Mouse (Mus musculus) liver, adult (tissue): ENCODE measurements around the gene Padi6.

Source experiments
- GATA4 ChIP-seq: IDR thresholded peaks from 2 replicates; pipeline ENCODE4 v1.6.1; 2014; ENCODE audit warnings: mild to moderate bottlenecking, low read length; ENCODE audit not compliant: insufficient replicate concordance

Gene Padi6

GRCm38 (mm10) chr4:140742543-140742942, at the start of gene Padi6:
Gene Padi6 (minus strand): TSS chr4:140742643.
- TF ChIP-seq GATA4: no peak

DNA sequence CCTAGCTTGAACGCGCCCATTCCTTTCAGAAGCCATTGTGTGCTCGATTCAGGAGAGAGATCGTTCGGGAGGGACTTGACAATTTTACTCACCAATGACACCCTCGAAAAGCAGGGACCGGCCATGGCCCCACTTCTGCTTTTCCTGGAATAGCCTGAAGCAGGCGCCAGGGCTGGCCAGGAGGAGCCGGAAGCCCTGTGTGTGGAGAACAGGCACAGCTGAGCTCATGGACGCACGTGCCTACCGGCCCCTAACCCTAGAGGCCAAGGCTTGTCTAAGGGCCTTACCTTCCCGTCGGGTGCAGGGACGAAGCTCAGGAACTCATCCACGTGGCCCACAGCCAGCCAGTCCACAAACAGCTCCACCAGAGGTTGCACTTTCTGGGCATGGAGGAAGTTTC, 48.6 kb upstream of the Padi6 start:
- no peak for TF ChIP-seq GATA4

DNA sequence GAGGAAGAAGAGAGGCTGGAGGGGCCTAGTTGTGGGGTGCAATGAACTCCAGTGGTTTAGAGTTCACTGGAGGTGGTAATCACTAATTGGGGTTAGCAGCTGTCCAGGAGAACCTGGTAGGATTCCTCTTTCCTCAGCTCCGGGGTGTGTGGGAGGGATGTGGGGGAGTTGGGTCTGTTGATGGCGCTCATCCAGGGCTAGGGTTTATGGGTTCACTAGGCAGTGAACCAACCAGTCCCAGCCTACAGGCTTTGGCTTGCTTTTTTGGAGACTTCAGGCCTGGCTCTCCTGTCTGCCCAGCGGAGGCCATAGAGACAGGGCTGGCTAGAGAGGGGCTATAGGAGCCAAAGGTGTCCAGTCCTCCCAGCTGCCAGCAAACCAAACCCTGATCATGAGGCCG, 47.5 kb upstream of the Padi6 start:
- TF ChIP-seq GATA4: no peak

GRCm38 (mm10) chr4:140788983-140789382, 46.5 kb upstream of the Padi6 start:
- TF ChIP-seq GATA4: no peak

DNA sequence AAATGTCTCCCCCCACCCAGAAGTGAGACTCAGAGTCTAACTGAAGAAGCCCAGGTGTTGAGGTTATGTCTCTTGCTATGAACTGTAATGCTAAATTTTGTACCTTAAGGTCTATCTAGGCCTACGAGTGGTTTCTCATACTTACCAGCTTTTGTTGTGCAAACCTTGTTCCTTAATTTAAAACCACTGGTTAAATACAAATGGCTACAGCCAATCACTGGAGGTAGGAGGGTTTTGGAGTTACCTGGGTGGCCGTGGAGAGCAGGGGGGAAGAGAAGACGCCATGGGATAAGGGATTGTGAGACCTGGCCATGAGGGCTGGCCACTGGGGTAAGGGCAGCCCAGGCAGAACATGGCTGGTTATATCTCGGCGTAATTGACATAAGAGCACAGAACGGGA, 45.8 kb upstream of the Padi6 start:
- TF ChIP-seq GATA4: no peak

DNA sequence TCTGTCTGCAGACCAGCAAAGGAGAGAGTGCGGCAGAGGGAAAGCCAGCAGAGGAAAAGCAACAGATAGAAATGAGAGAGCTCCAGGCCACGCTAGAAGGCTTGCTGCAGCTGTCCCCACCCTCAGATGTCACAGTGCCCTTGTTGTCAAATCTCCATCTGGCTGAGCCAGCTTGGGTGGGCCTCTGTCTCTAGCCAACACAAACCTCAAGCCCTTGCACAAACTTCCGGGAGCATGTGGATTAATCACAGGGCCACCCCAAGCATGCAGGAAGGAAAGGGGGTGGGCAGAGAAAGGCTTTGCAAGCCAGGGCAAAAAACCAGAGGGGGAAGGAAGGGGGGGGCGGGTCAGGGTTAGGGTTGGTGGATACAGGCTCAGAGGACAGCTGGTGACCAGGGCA, 45.0 kb upstream of the Padi6 start:
- TF ChIP-seq GATA4: peak; percentile 74; the same call in 1 of the 2 replicates

DNA sequence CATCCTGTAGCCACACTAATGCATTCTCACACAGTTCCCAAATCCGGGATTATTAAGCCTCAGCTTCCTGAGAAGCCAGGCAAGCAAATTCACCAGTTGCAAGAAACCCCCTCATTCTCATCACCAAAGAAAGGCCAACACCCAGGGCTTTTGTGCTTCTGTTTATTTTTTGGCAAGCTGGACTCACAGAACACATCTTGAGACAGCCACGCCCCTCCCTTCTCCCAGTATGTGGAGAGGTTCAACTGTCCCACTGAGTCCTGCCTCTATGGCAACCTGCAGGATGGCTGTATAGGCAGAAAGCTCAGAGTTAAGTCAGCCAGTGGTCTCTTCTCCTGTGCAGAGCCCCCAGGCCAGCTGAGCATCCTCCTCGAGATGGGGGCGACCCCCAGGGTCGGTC, 42.8 kb upstream of the Padi6 start:
- no peak for TF ChIP-seq GATA4

DNA sequence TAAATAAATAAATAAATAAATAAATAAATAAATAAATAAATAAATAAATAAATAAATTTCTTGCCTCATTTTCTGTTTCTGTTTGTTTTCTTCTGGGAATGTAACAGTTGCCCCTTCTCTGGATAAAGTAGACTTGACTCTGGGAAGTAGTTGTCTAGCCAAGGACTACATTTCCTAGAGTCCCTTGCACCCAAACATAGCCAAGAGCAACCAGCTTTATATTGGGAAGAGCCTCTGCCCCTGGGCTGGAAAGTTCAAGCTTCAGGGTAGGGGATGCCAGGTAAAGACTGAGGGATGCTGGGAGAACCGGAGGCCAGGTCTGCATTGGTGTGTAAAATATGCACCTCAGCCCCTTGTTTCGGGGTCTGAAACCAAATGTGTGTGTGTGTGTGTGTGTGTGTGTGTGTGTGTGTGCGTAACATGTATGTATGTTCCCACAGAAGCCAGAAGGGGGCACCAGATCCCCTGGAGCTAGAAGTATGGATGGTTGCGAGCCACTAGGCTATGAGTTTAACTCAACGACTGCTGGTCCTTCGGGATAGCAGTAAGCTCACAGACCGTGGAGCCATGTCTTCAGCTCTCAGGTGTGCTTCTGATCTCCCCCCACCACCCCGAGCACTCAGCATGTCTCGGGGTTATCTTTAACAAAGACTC, 42.0 kb upstream of the Padi6 start:
- no peak for TF ChIP-seq GATA4

GRCm38 (mm10) chr4:140782821-140783220, 40.4 kb upstream of the Padi6 start:
- no peak for TF ChIP-seq GATA4

GRCm38 (mm10) chr4:140780507-140780906, 38.1 kb upstream of the Padi6 start:
- TF ChIP-seq GATA4: no peak

GRCm38 (mm10) chr4:140779803-140780397, 37.5 kb upstream of the Padi6 start:
- TF ChIP-seq GATA4: no peak; the same call in 1 of the 2 replicates

DNA sequence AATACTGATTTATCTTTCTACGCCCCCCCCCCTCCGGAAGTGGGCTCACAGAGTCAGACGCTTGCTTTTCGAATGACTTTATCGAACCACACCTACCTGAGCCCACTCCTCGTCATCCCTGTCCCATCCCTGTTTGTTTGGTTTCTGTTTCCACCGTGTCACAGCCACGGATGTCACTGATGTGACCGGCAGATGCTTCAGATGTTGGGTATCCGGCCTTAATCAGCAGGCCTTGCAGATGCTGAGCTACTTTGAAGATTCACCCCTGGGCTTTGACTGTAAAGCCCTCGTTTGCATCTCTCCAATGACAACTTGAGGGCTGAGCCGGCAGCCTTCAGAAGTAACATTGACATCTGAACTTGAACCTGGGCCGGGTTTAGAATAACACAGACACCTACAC, 34.2 kb upstream of the Padi6 start:
- TF ChIP-seq GATA4: no peak

- TF ChIP-seq GATA4: no peak
Measured at GRCm38 (mm10) chr4:140775876-140776275, 33.4 kb upstream of the Padi6 start.

DNA sequence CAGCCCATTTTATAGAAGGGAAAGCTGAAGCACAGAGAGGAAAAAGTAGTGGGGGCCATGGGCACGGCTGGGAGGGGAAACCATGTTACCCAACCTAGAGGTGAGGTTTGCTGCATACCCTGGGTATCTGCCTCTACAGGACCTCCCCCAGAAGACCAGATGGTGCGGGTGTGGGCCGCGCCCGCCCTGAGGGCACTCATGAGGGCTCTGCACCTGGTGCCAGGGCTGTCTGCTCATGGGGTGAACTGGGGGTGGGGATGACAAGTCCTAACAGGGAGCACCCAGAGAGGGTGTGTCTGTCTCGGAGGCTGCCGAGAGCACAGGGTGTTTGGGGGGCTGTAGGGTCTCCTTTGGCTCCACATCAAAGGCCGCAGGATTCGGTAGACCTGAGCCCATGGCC, 32.5 kb upstream of the Padi6 start:
- TF ChIP-seq GATA4: no peak

GRCm38 (mm10) chr4:140774025-140774800, 31.8 kb upstream of the Padi6 start, which contains the start of gene Padi4:
Gene Padi4 (minus strand): TSS chr4:140774236.
- TF ChIP-seq GATA4: no peak

DNA sequence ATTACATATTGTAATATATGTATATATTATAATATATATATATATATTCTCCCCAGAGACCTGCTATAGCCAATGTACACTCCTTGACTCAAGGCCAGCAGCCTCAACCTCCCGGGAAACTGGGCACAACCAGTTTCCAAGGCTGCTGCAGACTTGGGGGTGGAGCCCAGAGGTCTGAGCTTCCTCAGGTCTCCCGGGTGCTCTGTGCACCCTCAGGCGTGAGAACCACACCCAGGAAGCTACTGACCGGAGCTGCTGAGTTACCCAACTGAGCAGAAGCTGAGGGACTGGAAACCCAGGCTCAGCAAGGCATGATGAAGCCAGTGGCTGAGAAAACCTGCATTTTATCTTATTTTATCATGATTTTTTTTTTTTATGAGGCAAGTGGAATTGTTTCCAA, 28.6 kb upstream of the Padi6 start:
- no peak for TF ChIP-seq GATA4

GRCm38 (mm10) chr4:140770433-140770832, 28.0 kb upstream of the Padi6 start:
- TF ChIP-seq GATA4: peak; percentile 98

DNA sequence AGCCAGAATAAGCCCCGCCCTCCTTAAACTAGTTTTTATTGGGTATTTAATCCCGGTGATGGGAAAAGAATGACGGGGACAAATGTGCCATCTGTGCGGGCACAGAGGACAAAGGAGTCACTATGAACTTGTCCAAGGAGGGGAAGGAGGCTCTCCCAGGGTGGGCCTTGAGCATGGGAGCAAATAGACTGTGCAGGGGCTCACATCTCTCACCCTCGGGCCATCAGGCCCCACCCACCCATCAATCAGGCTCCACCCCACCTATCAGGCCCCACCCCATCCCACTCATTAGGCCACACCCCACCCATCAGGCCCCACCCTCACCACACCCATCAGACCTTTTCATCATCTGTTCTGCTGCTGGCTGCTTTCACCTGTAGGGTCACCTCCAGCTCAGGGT, 26.5 kb upstream of the Padi6 start:
- no peak for TF ChIP-seq GATA4
